Mouse (Mus musculus) thymus, adult 2 months (tissue): ENCODE data around the gene Svs2. TPM values are rescaled to one million over a fixed set of nuclear protein-coding genes. Genes with fewer than 3 reads are reported as not detected.
"Not testable (repeated sequence)": the region's sequence is repeated elsewhere in the genome, so short reads cannot be mapped to it uniquely, and the experiment has no call there.

ENCODE experiments used
- DNase-seq: peaks from one replicate; pipeline ENCODE4 v3.0.0; 2021
- H3K27ac ChIP-seq: fragments of 200-500 bp; 2 replicates; pipeline ENCODE4 v1.5.1; 2012; ENCODE audit warnings: low read length, control low read depth; ENCODE audit not compliant: control insufficient read depth, insufficient read depth
- H3K27me3 ChIP-seq: fragments of 200-500 bp; 2 replicates; pipeline ENCODE4 v1.6.1; 2012; ENCODE audit warnings: mild to moderate bottlenecking, low read length, moderate library complexity, mixed read lengths; ENCODE audit not compliant: control insufficient read depth, insufficient read depth
- H3K36me3 ChIP-seq: fragments of 200-500 bp; 2 replicates; pipeline ENCODE4 v1.6.1; 2012; ENCODE audit warnings: mild to moderate bottlenecking, low read length, moderate library complexity; ENCODE audit not compliant: control insufficient read depth, insufficient read depth
- H3K4me1 ChIP-seq: fragments of 200-500 bp; replicated peaks from 2 replicates; pipeline ENCODE4 v1.6.1; 2012; ENCODE audit warnings: low read length; ENCODE audit not compliant: control insufficient read depth, insufficient read depth
- H3K4me3 ChIP-seq: fragments of 200-500 bp; 2 replicates; pipeline ENCODE4 v1.5.1; 2012; ENCODE audit warnings: mild to moderate bottlenecking, low read length, control low read depth, moderate library complexity; ENCODE audit not compliant: control insufficient read depth, insufficient read depth
- CTCF ChIP-seq: fragments of 200-500 bp; IDR thresholded peaks from 2 replicates; pipeline ENCODE4 v1.5.1; 2012; ENCODE audit warnings: mild to moderate bottlenecking, control low read depth, low read length, moderate library complexity, borderline replicate concordance; ENCODE audit not compliant: control insufficient read depth, poor library complexity, insufficient read depth; ENCODE audit errors: extremely low read depth
- POLR2A ChIP-seq: fragments of 200-500 bp; IDR thresholded peaks from 2 replicates; pipeline ENCODE4 v1.6.1; 2012; ENCODE audit warnings: mild to moderate bottlenecking, low read length, control low read depth, moderate library complexity; ENCODE audit not compliant: control insufficient read depth, poor library complexity, insufficient read depth; ENCODE audit errors: extremely low read depth
- WGBS: fragments of 180-500 bp; shearing (Covaris S2); methylation state at CpG from one replicate; pipeline ENCODE4 v1.1.7; 2018; 5-methylcytosine and 5-hydroxymethylcytosine counted together
- polyA plus RNA-seq: library from polyadenylated mRNA; depleted of rRNA; stranded (reverse); fragments of >200 nt; gene quantifications from 2 replicates; pipeline ENCODE4 v1.2.3, GENCODE M21; 2012

The Svs2 gene
- polyA plus RNA-seq, 1 experiment = not detected

GRCm38 (mm10) chr2:164212711-164213110 lies 25.6 kb downstream of the Svs2 start:
- no peaks in the 10 kb centered on the region for H3K27me3 ChIP-seq
- H3K4me3 ChIP-seq = no peak overlapping the region
- H3K27ac ChIP-seq = no peak overlapping the region
- no peaks in the 10 kb centered on the region for H3K36me3 ChIP-seq
- 93% methylated on average over 5 of the region's 5 CpGs for WGBS
- H3K4me1 ChIP-seq = no peaks in the 10 kb centered on the region
- TF ChIP-seq POLR2A (no peak), CTCF (no peak)
- DNase-seq = no peak

- Histone ChIP-seq H3K36me3 (no peaks in the 10 kb centered on the region), H3K4me3 (no peak overlapping the region), H3K4me1 (no peaks in the 10 kb centered on the region), H3K27me3 (no peaks in the 10 kb centered on the region), H3K27ac (no peak overlapping the region)
- no peak for DNase-seq
- TF ChIP-seq POLR2A = no peak
- TF ChIP-seq CTCF = no peak
- 90% methylated on average over 4 of the region's 4 CpGs for WGBS
Measured at GRCm38 (mm10) chr2:164210892-164211291, 27.4 kb downstream of the Svs2 start.

- Histone ChIP-seq H3K4me3 (no peak overlapping the region), H3K27ac (no peak overlapping the region), H3K36me3 (no peaks in the 10 kb centered on the region), H3K4me1 (no peaks in the 10 kb centered on the region), H3K27me3 (no peaks in the 10 kb centered on the region)
- no peak for DNase-seq
- 49% methylated on average over 4 of the region's 4 CpGs for WGBS
- TF ChIP-seq POLR2A = no peak
- TF ChIP-seq CTCF = no peak
Measured at GRCm38 (mm10) chr2:164206676-164207075, 31.6 kb downstream of the Svs2 start.

GRCm38 (mm10) chr2:164206011-164206410 lies 32.3 kb downstream of the Svs2 start:
- H3K27me3 ChIP-seq, H3K27ac ChIP-seq, H3K4me3 ChIP-seq, H3K36me3 ChIP-seq, DNase-seq, H3K4me1 ChIP-seq: not testable (repeated sequence)
- WGBS = 95% methylated on average over 10 of the region's 10 CpGs

- no peak within 1 kb of the TSS for H3K4me3 ChIP-seq
- 85% methylated on average over 20 of the region's 20 CpGs for WGBS
- DNase-seq = no peak
- H3K36me3 ChIP-seq = no peaks in the 10 kb centered on the region
- no peak within 1 kb of the TSS for H3K27ac ChIP-seq
- H3K27me3 ChIP-seq = no peaks in the 10 kb centered on the region
- TF ChIP-seq POLR2A (no peak), CTCF (no peak)
- no peaks in the 10 kb centered on the region for H3K4me1 ChIP-seq
Measured at GRCm38 (mm10) chr2:164199626-164200327, 38.5 kb downstream of the Svs2 start, which contains the start of gene Wfdc15a. Gene Wfdc15a, minus strand, starts transcription at chr2:164200130.

GRCm38 (mm10) chr2:164196700-164196990 lies 41.6 kb downstream of the Svs2 start:
- H3K4me3 ChIP-seq = no peak overlapping the region
- H3K27ac ChIP-seq = no peak overlapping the region
- no peaks in the 10 kb centered on the region for H3K27me3 ChIP-seq
- WGBS = 91% methylated on average over 5 of the region's 5 CpGs
- no peak for TF ChIP-seq POLR2A
- TF ChIP-seq CTCF = no peak
- H3K4me1 ChIP-seq = no peaks in the 10 kb centered on the region
- no peaks in the 10 kb centered on the region for H3K36me3 ChIP-seq
- DNase-seq = no peak

- H3K27me3 ChIP-seq = no peaks in the 10 kb centered on the region
- 91% methylated on average over 5 of the region's 5 CpGs for whole genome bisulfite sequencing
Measured at GRCm38 (mm10) chr2:164195971-164196699, 42.1 kb downstream of the Svs2 start.

More at GRCm38 (mm10) chr2:164195971-164196699, 42.1 kb downstream of the Svs2 start:
- DNase-seq = no peak
- Histone ChIP-seq H3K27ac (no peak overlapping the region), H3K4me3 (no peak overlapping the region), H3K4me1 (no peaks in the 10 kb centered on the region), H3K36me3 (no peaks in the 10 kb centered on the region)
- no peak for TF ChIP-seq POLR2A
- TF ChIP-seq CTCF = no peak
